Mouse (Mus musculus): ENCODE results near the gene Sephs1. TPM values are rescaled to one million over a fixed set of nuclear protein-coding genes. Genes with fewer than 3 reads are reported as not detected.
"Not testable (repeated sequence)": the region's sequence is repeated elsewhere in the genome, so short reads cannot be mapped to it uniquely, and the experiment has no call there.

The Sephs1 gene
- total RNA-seq, 2 experiments from 2014 or later: 17.9 to 19.6 TPM

DNA sequence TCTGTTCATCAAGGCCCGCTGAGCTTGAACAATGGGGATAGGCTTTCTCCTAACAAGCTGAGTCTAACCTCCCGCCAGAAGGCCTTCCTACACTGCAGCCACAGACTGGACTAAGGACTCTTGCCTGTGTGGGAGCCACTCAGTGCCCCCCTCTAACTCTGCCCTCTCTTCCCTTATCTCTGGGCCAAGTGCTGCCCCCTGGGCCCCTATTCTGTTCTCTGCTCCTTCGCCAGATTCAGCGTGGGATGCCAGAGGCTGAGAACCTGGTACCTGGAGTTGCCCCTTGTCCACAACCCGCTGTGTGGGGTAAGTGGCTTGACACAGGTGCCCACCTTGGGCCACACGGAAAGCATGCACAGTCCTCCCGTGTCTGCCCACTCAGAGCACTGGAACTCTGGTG, 32.6 kb downstream of the Sephs1 start:
- intact Hi-C loops (cut with DNase I): no loop called here

DNA sequence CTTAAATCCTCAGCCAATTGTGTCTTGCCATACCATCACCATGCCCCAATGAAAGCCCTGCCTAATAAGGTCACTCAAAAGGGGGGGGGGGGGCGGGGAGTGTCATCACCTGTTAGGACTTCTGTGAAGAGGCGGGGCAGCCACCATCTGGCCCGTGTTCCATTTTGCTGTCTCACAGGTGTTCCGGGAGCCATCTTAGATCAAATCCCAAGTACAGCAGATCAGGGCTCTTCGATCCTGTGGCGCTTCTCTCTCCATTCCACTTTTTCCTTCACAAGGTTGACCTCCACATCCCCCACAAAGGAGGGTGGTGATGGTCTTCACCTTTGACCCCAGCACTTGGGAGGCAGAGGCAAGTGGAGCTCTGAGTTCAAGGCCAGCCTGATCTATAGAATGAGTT, 34.7 kb downstream of the Sephs1 start:
- DNase-seq: no peak
- no peak overlapping the region for H3K4me3 ChIP-seq
- intact Hi-C loops (cut with DNase I): loop anchor here (5.0 kb wide), 2 partner anchors 96 to 536 kb away; partner anchors contain the start of gene Mcm10
- H3K27ac ChIP-seq: no peak overlapping the region
- TF ChIP-seq CTCF (IDR thresholded peaks at IDR 0.05): no peak

More for the DNA sequence above, 32.6 kb downstream of the Sephs1 start:
- no peak overlapping the region for H3K27ac ChIP-seq
- TF ChIP-seq CTCF (IDR thresholded peaks at IDR 0.05): no peak
- H3K4me3 ChIP-seq: no peak overlapping the region
- no peak for DNase-seq

DNA sequence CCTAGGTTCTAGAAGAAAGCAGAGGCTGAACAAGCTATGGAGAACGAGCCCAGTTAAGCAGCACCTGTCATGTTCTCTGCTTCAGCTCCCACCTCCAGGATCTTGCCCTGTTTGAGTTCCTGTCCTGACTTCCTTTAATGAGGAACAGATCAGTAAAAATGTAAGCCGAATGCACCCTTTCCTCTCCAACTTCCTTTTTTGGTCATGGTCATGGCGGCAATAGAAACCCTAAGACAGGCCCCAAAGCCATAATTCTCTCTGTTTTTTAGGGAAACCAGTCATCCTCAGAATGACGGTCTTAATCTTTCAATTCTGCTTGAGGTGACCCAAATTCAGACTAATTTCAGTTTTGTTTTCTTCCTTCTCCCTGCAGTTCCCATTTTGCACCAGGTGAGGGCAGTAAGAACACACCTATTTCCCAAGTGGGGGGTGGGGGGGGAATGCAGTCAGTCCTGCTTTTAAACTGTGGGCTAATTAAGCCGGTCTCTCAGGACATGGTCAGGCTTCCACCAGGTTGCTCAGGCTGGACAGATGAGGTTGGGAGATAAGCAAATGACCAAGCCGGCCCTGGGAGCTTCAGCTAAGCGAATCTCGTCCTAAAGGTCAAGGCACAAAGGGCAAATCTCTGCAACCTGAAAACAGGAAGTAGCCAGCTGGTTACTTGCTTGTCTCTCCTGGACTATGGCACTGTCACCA, 36.1 kb downstream of the Sephs1 start:
- peak overlapping the region; percentile 67 for H3K4me3 ChIP-seq

DNA sequence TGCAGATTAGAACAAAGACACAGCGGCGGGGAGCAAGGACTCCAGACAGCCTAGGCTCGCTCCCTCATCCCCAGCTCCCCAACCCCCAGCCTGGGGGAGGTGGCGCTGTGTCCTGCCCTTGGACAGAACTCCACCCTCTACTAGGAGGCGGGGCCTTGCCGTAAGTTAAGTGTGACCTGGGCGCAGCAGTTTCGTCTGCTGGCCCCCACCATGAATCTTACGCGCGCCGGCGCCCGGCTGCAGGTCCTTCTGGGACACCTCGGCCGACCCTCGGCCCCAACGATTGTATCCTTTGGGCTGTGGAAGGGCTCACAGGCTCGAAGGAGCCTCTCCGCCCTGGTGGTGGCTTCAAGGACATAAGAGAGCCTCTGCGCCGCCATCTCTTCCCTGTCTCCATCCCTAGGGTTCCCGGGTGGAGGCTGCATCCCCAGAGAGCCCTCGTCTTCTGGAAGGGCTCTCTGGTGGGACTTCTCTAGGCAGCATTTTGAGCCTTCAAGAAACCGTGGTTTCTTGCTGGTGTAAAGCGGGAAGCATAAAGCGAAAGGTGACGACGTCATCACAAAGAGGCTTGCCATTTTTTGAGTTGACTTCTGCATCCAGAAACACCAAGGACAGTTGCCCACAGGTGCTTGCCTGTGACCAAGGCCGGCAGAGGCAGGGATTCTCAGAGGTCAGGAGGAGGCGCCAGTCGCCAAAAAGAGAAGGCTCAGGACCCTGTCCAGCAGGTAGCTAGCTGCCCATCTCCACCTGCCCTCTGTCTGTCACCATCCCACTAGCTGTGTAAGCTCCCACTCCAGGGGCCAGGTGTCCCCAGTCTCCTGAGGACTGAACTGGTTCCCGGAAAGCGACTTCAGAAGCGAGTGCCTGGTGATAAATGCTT, 37.7 kb downstream of the Sephs1 start, which contains the start of gene Phyh:
Gene Phyh, plus strand, starts transcription at position 160 of the 880 bp plus-strand sequence.
- intact Hi-C loops (cut with DNase I): loop anchor here (5.0 kb wide), 2 partner anchors 93 to 533 kb away; partner anchors contain the start of gene Mcm10
- Histone ChIP-seq H3K4me3 (peak within 1 kb of the TSS; percentile 80), H3K27ac (peak within 1 kb of the TSS; percentile 97)
- peak; percentile 49 for TF ChIP-seq CTCF (IDR thresholded peaks at IDR 0.05)
- DNase-seq: peak; percentile 94

More for the DNA sequence above, 36.1 kb downstream of the Sephs1 start:
- peak overlapping the region; percentile 97 for H3K27ac ChIP-seq
- peak; percentile 57 for DNase-seq
- intact Hi-C loops (cut with DNase I): loop anchor here (5.0 kb wide), 2 partner anchors 95 to 535 kb away; partner anchors contain the start of gene Mcm10
- TF ChIP-seq CTCF (IDR thresholded peaks at IDR 0.05): peak; percentile 81

DNA sequence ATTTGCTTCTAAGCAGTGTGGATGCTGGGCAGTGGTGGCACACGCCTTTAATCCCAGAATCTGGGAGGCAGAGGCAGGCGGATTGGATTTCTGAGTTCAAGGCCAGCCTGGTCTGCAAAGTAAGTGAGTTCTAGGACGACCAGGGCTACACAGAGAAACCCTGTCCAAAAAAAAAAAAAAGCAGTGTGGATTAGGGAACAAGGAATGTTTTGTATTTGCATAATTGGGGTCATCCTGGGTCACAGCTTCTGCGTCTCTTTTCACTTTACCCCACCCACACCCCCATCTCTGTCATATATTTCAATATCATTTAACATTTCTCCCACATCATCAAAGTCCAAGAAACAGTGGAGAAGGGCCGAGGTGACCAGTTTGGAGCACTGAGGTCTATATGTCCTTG, 39.7 kb downstream of the Sephs1 start:
- Histone ChIP-seq H3K4me3 (no peak overlapping the region), H3K27ac (no peak overlapping the region)
- TF ChIP-seq CTCF (IDR thresholded peaks at IDR 0.05): no peak
- DNase-seq: no peak
- intact Hi-C loops (cut with DNase I): no loop called here

DNA sequence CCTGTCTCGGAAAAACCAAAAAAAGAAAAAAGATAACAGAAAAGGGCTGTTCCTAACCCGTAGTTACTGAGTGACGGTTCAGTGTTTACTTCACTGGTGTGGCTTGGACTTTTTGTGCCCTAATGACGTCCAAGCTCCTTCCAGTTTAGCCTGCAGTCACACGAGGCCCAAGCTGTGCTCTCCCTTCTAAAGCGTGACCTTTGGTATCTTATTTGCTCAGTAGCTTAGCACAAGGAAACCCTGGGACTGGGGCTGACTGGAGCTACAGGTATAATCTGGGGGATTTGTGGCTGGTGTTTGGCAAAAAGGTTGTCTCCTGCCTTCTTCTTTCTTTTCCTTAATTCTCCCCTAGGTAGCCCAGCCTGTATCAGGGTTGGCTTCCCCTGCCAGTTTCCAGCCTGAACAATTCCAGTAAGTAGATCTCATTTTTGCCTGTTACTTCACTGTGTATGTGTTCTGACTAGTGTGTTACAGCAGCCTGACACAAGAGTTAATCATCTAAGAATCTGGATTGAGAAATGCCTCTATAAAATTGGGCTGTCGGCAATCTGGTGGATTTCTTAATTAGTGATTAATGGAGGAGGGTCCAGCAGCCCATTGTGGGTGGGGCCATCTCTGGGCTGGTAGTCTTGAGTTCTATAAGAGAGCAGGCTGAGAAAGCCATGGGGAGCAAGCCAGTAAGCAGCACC, 41.3 kb downstream of the Sephs1 start:
- TF ChIP-seq CTCF (IDR thresholded peaks at IDR 0.05): no peak
- H3K4me3 ChIP-seq: no peak overlapping the region
- no peak for DNase-seq
- intact Hi-C loops (cut with DNase I): no loop called here
- H3K27ac ChIP-seq: no peak overlapping the region

DNA sequence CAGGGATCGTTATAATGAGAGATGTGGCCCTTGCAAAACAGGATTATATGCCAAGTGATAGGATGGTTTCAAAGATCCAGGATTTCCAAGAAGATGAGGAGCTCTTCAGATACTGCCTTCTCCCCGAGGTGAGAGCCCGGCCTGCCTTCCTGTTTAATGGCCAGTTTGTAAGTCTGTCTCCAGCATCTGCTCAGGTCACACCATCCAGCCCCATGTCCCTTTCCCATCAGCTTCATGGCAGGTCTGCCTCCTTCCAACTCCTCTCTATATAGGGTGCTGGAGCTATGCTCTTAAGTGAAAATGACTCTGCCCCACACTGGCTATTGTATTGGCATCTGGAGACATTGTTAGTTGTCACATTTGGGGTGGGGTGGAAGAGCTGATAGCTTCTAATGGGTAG, 46.0 kb downstream of the Sephs1 start:
- DNase-seq: no peak
- Histone ChIP-seq H3K4me3 (no peak overlapping the region), H3K27ac (no peak overlapping the region)
- TF ChIP-seq CTCF (IDR thresholded peaks at IDR 0.05): no peak
- intact Hi-C loops (cut with DNase I): no loop called here

DNA sequence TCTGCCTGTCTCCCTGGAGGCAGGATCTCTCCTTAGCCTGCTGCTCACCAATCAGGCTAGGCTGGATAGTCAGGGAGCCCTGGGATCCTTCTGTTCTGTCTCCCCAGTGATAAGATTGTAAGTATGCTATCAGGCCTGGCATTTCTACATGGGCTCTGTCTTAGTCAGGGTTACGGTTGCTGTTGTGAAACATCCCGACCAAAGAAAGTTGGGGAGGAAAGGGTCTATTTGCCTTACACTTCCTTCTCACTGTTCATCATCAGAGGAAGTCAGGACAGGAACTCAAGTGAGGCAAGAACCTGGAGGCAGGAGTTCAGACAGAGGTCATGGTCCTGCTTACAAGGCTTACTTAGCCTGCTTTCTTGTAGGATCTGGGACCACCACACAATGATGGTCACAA, 47.9 kb downstream of the Sephs1 start:
- no peak for DNase-seq
- intact Hi-C loops (cut with DNase I): no loop called here
- no peak overlapping the region for H3K4me3 ChIP-seq
- no peak overlapping the region for H3K27ac ChIP-seq
- TF ChIP-seq CTCF (IDR thresholded peaks at IDR 0.05): no peak

DNA sequence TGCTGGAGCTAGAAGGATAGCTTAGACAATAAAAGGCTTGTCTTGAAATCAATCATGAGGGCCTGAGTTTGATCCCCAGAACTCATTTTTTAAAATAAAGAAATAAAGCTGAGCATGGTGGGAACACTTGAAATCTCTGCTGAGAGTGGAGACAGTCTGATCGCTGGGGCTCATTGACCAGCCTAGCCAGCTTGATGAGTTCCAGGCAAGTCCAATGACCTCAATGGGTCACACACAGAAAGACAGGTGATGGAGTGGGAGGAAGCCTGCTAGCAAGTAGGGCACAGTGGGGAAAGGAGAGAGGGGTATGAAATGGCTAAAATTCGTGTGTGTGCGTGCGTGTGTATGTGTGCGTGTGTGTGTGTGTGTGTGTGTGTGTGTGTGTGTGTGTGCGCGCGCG, 53.2 kb downstream of the Sephs1 start:
- intact Hi-C loops (cut with DNase I): no loop called here
- Histone ChIP-seq H3K4me3 (no peak overlapping the region), H3K27ac (no peak overlapping the region)
- DNase-seq: no peak
- no peak for TF ChIP-seq CTCF (IDR thresholded peaks at IDR 0.05)

DNA sequence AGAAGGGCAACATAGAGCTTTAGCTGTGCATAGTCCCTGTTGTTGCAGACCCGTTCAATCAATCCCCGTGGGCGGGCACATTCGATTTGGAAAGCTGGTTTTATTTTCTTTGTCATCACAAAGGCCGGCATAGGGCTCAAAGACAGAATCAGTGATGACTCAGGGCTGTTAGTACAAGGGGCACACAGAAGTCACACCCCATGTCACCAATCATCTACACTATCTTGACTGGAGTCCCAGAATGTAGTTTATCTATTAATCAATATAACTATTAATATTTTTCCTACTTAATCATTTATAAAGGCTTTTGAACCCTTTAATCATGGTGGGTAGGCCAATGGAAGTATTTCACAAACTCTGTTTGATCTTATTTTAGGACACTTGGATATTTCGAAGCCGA, 56.6 kb downstream of the Sephs1 start:
- Histone ChIP-seq H3K27ac (no peak overlapping the region), H3K4me3 (no peak overlapping the region)
- intact Hi-C loops (cut with DNase I): no loop called here
- no peak for DNase-seq
- no peak for TF ChIP-seq CTCF (IDR thresholded peaks at IDR 0.05)

DNA sequence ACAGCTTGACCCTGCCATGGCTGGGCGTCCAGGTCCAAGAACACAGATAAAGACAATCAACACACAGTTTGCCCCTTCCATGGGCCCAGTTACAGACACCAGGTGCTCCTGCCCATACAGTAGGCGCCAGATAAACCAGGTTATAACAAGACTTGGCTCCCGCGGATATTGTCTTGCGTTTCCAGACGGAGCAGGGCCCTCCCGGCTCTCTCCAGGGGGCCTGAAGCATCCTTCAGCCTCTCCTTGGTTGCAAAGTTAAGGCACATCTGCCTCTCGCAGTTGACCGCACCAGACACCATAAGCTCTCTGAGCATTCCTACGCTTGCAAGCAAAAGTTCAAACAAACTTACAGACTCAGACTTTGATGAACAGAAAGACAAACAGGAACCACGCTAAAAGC, 59.5 kb downstream of the Sephs1 start:
- no peak for DNase-seq
- Histone ChIP-seq H3K27ac (no peak overlapping the region), H3K4me3 (no peak overlapping the region)
- intact Hi-C loops (cut with DNase I): no loop called here
- no peak for TF ChIP-seq CTCF (IDR thresholded peaks at IDR 0.05)

DNA sequence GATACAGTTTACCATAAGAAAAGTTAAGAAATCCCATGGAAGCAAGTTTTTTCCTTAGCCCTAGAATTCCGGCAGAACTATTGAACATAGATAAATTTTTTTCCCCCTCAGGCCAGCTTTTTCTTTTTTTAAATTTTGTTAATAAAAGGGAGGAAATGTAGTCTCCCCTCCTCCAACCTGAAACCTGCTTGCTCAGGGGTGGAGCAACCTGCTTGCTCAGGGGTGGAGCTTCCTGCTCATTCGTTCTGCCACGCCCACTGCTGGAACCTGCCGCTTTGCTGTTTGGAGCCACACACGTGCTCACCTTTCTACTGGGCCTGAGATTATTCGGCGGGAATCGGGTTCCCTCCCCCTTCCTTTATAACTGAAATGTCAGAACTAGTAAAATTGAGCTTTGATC, 68.3 kb downstream of the Sephs1 start:
- intact Hi-C loops (cut with DNase I); H3K4me3 ChIP-seq; DNase-seq; H3K27ac ChIP-seq: not testable (repeated sequence)

DNA sequence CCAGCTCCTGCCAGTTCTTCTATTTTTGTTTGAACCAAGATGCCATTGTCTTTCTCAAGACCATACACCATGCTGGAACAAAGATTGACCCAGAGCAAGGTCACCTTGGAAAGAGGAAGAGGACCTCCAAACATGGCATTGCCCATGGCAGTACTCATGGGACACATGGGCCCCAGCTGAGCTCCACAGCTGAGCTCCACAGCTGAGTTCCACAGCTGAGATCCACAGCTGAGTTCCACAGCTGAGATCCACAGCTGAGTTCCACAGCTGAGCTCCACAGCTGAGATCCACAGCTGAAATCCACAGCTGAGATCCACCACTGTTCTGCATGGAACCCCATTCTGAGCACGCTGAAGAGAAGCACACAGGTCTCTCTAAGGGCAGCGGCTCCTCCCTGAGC, 69.6 kb downstream of the Sephs1 start:
- intact Hi-C loops (cut with DNase I): no loop called here
- no peak for DNase-seq

More for the DNA sequence above, 69.6 kb downstream of the Sephs1 start:
- TF ChIP-seq CTCF (IDR thresholded peaks at IDR 0.05): no peak
- no peak overlapping the region for H3K27ac ChIP-seq
- H3K4me3 ChIP-seq: no peak overlapping the region

All from gastrocnemius, adult 2 months (tissue).